Mouse (Mus musculus): Measurements from ENCODE around the gene Cdx2.

The Cdx2 gene

GRCm38 (mm10) chr5:147293127-147293910 lies 13.8 kb downstream of the Cdx2 start:
- no peak for DNase-seq (ENCODE audit: low read depth, low spot score)

GRCm38 (mm10) chr5:147292506-147293120 lies 14.5 kb downstream of the Cdx2 start:
- DNase-seq (ENCODE audit: low read depth, low spot score): no peak

GRCm38 (mm10) chr5:147291764-147292505 lies 15.1 kb downstream of the Cdx2 start:
- DNase-seq (ENCODE audit: low read depth, low spot score): no peak

GRCm38 (mm10) chr5:147284365-147284764 lies 22.7 kb downstream of the Cdx2 start:
- no peak for DNase-seq (ENCODE audit: low read depth, low spot score)

GRCm38 (mm10) chr5:147277547-147277925 lies 29.5 kb downstream of the Cdx2 start:
- DNase-seq (ENCODE audit: low read depth, low spot score): no peak

- no peak for DNase-seq (ENCODE audit: low read depth, low spot score)
These were observed 30.1 kb downstream of the Cdx2 start for GRCm38 (mm10) chr5:147276701-147277546.

GRCm38 (mm10) chr5:147275761-147276160 lies 31.3 kb downstream of the Cdx2 start:
- no peak for DNase-seq (ENCODE audit: low read depth, low spot score)

GRCm38 (mm10) chr5:147274174-147275141 lies 32.6 kb downstream of the Cdx2 start:
- no peak for DNase-seq (ENCODE audit: low read depth, low spot score)

- no peak for DNase-seq (ENCODE audit: low read depth, low spot score)
These were observed 34.2 kb downstream of the Cdx2 start for GRCm38 (mm10) chr5:147272808-147273345.

- no peak for DNase-seq (ENCODE audit: low read depth, low spot score)
These were observed 34.8 kb downstream of the Cdx2 start for GRCm38 (mm10) chr5:147272046-147272807.

GRCm38 (mm10) chr5:147270673-147271655 lies 36.1 kb downstream of the Cdx2 start:
- DNase-seq (ENCODE audit: low read depth, low spot score): no peak

GRCm38 (mm10) chr5:147269926-147270672 lies 37.0 kb downstream of the Cdx2 start, which contains the start of gene Pdx1:
TSS of gene Pdx1 (plus strand) at chr5:147269959.
- DNase-seq (ENCODE audit: low read depth, low spot score): peak; percentile 60

GRCm38 (mm10) chr5:147269371-147269770 lies 37.7 kb downstream of the Cdx2 start:
- DNase-seq (ENCODE audit: low read depth, low spot score): no peak

- DNase-seq (ENCODE audit: low read depth, low spot score): no peak
These were observed 38.3 kb downstream of the Cdx2 start for GRCm38 (mm10) chr5:147268728-147269127.

- no peak for DNase-seq (ENCODE audit: low read depth, low spot score)
These were observed 39.6 kb downstream of the Cdx2 start for GRCm38 (mm10) chr5:147267434-147267833.

- no peak for DNase-seq (ENCODE audit: low read depth, low spot score)
These were observed 43.1 kb downstream of the Cdx2 start for GRCm38 (mm10) chr5:147263945-147264344.

- no peak for DNase-seq (ENCODE audit: low read depth, low spot score)
These were observed 45.0 kb downstream of the Cdx2 start for GRCm38 (mm10) chr5:147261899-147262541.
